Mouse (Mus musculus): ENCODE measurements around the gene Rps6kc1.

- TF ChIP-seq CTCF (IDR thresholded peaks at IDR 0.05; ENCODE audit: borderline replicate concordance, insufficient read depth, low read length), result no peak
- TF ChIP-seq POLR2A (IDR thresholded peaks at IDR 0.05; ENCODE audit: low read depth, low read length), result no peak
These were observed 13.4 kb downstream of the Rps6kc1 start for GRCm38 (mm10) chr1:190898186-190898585.

Measured in embryonic fibroblast, embryonic 13.5 days (primary cell).